In the genomic region with DNA sequence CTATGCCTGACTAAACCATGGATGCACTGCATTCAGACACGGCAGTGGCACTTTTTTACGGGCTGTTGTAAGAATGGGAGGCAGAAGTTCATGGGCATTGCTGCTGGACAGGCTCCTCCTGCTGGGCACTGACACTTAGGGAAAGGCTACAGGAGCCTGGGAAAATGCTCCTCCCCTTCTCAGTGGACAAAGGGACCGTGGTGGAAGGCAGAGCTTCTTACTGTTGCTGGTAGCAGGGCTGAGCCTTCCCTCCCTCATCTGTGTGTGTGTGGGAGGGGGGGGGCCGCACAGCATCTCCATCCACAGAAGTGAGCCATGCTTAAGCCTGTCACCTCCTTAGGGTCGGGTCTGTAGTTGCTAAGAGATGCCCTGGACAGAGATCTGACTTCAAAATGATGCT, we compare ENCODE assay signal across 16 mouse cellular contexts. TPM values are rescaled to one million over a fixed set of nuclear protein-coding genes. Genes with fewer than 3 reads are reported as not detected.
A peak's percentile ranks its signal among the peaks of the same experiment; 100 is the strongest.
DNase-seq lines count a peak whose midpoint lies in the region; ATAC-seq and TF ChIP-seq lines count a peak whose summit lies in the region.
"Had no signal": no experiment of that assay in that cellular context is flagged by ENCODE, and none has a peak within 500 bp of the region (broad histone marks: within the 10 kb centered on the region; RNA-seq: fewer than 3 reads in every experiment).

No protein-coding gene starts in this region.

- H3K36me3 ChIP-seq in forebrain, embryonic 15.5 days: peaks cover 8% of the 10 kb centered on the region
- no peaks in the 10 kb centered on the region; the same call in 1 of the 2 replicates for H3K36me3 ChIP-seq in forebrain, embryonic 11.5 days (ENCODE audit: control insufficient read depth, insufficient read depth, low read length)
- H3K36me3 ChIP-seq in neural tube, embryonic 15.5 days: peaks cover 18% of the 10 kb centered on the region
- H3K36me3 ChIP-seq in liver, embryonic 11.5 days (ENCODE audit: control insufficient read depth, insufficient read depth, low read length): no peaks in the 10 kb centered on the region
- H3K36me3 ChIP-seq: liver, embryonic 13.5 days had no signal

- DNase-seq in forebrain, embryonic 11.5 days (ENCODE audit: low spot score): no peak
- DNase-seq in left cerebral cortex, adult 2 months (ENCODE audit: extremely low spot score in 1 of 2, low spot score in 2 of 2): no peak
- no peak for DNase-seq in left cerebral cortex, postnatal 36 days (ENCODE audit: low spot score in 2 of 2)
- no peak for DNase-seq in cerebellum, adult 8-10 months
- no peak for DNase-seq in liver, embryonic 11.5 days (ENCODE audit: low spot score)
- DNase-seq: cerebellum, adult 9-11 months; kidney, adult 8-10 months; liver, embryonic 13.5 days had no signal

- TF ChIP-seq POLR2A in bone marrow macrophage, adult 2 months (IDR thresholded peaks at IDR 0.05; ENCODE audit: borderline replicate concordance, low read depth, low read length): no peak

- WGBS in forebrain, embryonic 15.5 days: 58% methylated on average over 5 of the region's 5 CpGs
- 62% methylated on average over 5 of the region's 5 CpGs for whole genome bisulfite sequencing in forebrain, embryonic 11.5 days
- WGBS in neural tube, embryonic 15.5 days: 48% methylated on average over 5 of the region's 5 CpGs
- WGBS in liver, embryonic 11.5 days: 67% methylated on average over 5 of the region's 5 CpGs

- no peaks in the 10 kb centered on the region for H3K27me3 ChIP-seq in forebrain, embryonic 15.5 days
- no peaks in the 10 kb centered on the region for H3K27me3 ChIP-seq in forebrain, embryonic 11.5 days (ENCODE audit: control insufficient read depth, insufficient read depth, low read length)
- no peaks in the 10 kb centered on the region for H3K27me3 ChIP-seq in neural tube, embryonic 15.5 days (replicated peaks)
- no peaks in the 10 kb centered on the region for H3K27me3 ChIP-seq in liver, embryonic 11.5 days (replicated peaks; ENCODE audit: control insufficient read depth, insufficient read depth, low read length)
- H3K27me3 ChIP-seq: embryonic facial prominence, embryonic 15.5 days; liver, embryonic 13.5 days had no signal

- no peak overlapping the region for H3K4me2 ChIP-seq in forebrain, embryonic 15.5 days (replicated peaks)
- no peak overlapping the region for H3K4me2 ChIP-seq in forebrain, embryonic 11.5 days (ENCODE audit: low read depth, low read length, severe bottlenecking)
- no peak overlapping the region for H3K4me2 ChIP-seq in neural tube, embryonic 15.5 days
- H3K4me2 ChIP-seq in liver, embryonic 11.5 days: no peak overlapping the region
- H3K4me2 ChIP-seq: embryonic facial prominence, embryonic 15.5 days; heart, embryonic 11.5 days; liver, embryonic 13.5 days had no signal

- H3K27ac ChIP-seq in forebrain, embryonic 15.5 days (replicated peaks): no peak overlapping the region
- H3K27ac ChIP-seq in forebrain, embryonic 11.5 days (ENCODE audit: low read depth, low read length): no peak overlapping the region
- peak overlapping the region; percentile 40; the same call in 1 of the 2 replicates for H3K27ac ChIP-seq in left cerebral cortex, adult 2 months
- H3K27ac ChIP-seq in bone marrow macrophage, adult 2 months (ENCODE audit: insufficient read depth, low read depth, low read length): peak overlapping the region; percentile 84
- H3K27ac ChIP-seq in neural tube, embryonic 15.5 days (replicated peaks): no peak overlapping the region
- no peak overlapping the region for H3K27ac ChIP-seq in liver, embryonic 11.5 days (ENCODE audit: low read depth, low read length)
- H3K27ac ChIP-seq: embryonic facial prominence, embryonic 15.5 days; liver, embryonic 13.5 days had no signal

- TF ChIP-seq CTCF in left cerebral cortex, adult 2 months (IDR thresholded peaks at IDR 0.05): no peak; the same call in 1 of the 2 replicates
- TF ChIP-seq CTCF in bone marrow macrophage, adult 2 months (IDR thresholded peaks at IDR 0.05; ENCODE audit: low read depth, low read length): no peak

- no peak overlapping the region for H3K4me3 ChIP-seq in forebrain, embryonic 15.5 days
- H3K4me3 ChIP-seq in forebrain, embryonic 11.5 days (ENCODE audit: low read depth, low read length): no peak overlapping the region
- H3K4me3 ChIP-seq in left cerebral cortex, adult 2 months: no peak overlapping the region
- no peak overlapping the region for H3K4me3 ChIP-seq in bone marrow macrophage, adult 2 months (ENCODE audit: insufficient read depth, low read length)
- no peak overlapping the region for H3K4me3 ChIP-seq in neural tube, embryonic 15.5 days (replicated peaks)
- no peak overlapping the region for H3K4me3 ChIP-seq in liver, embryonic 11.5 days (ENCODE audit: low read depth, low read length)
- H3K4me3 ChIP-seq: embryonic facial prominence, embryonic 15.5 days; liver, embryonic 13.5 days had no signal

- intact Hi-C loops in left cerebral cortex, adult 2 months (cut with DNase I): no loop called here
- intact Hi-C loops in left cerebral cortex, postnatal 36 days (cut with DNase I): no loop called here

- H3K4me1 ChIP-seq in forebrain, embryonic 15.5 days: no peaks in the 10 kb centered on the region
- no peaks in the 10 kb centered on the region for H3K4me1 ChIP-seq in forebrain, embryonic 11.5 days (replicated peaks; ENCODE audit: control insufficient read depth, insufficient read depth, low read length)
- peaks cover 43% of the 10 kb centered on the region for H3K4me1 ChIP-seq in bone marrow macrophage, adult 2 months (ENCODE audit: control insufficient read depth, insufficient read depth, low read length)
- H3K4me1 ChIP-seq in neural tube, embryonic 15.5 days: peaks cover 15% of the 10 kb centered on the region; the same call in 1 of the 2 replicates
- no peaks in the 10 kb centered on the region; the same call in 1 of the 2 replicates for H3K4me1 ChIP-seq in liver, embryonic 11.5 days (replicated peaks; ENCODE audit: control insufficient read depth, insufficient read depth, low read length)

- 0 out of 2 replicates have a peak, but pooled peaks have one; percentile 36 for ATAC-seq in forebrain, embryonic 15.5 days (replicated peaks)
- ATAC-seq in forebrain, embryonic 11.5 days (replicated peaks; ENCODE audit: low FRiP score): no peak
- ATAC-seq in neural tube, embryonic 15.5 days (ENCODE audit: low FRiP score): peak; percentile 14; the same call in 1 of the 2 replicates
- ATAC-seq in liver, embryonic 11.5 days (replicated peaks; ENCODE audit: low FRiP score): no peak

- H3K9me3 ChIP-seq in forebrain, embryonic 15.5 days: no peaks in the 10 kb centered on the region
- no peaks in the 10 kb centered on the region for H3K9me3 ChIP-seq in forebrain, embryonic 11.5 days (ENCODE audit: control insufficient read depth, low read length)
- no peaks in the 10 kb centered on the region for H3K9me3 ChIP-seq in neural tube, embryonic 15.5 days (replicated peaks)
- H3K9me3 ChIP-seq in liver, embryonic 11.5 days (ENCODE audit: control insufficient read depth, low read length): no peaks in the 10 kb centered on the region
- H3K9me3 ChIP-seq: embryonic facial prominence, embryonic 15.5 days; liver, embryonic 13.5 days had no signal

- no peak overlapping the region for H3K9ac ChIP-seq in forebrain, embryonic 15.5 days (replicated peaks)
- H3K9ac ChIP-seq in forebrain, embryonic 11.5 days (ENCODE audit: low read length): no peak overlapping the region
- no peak overlapping the region for H3K9ac ChIP-seq in neural tube, embryonic 15.5 days (replicated peaks)
- H3K9ac ChIP-seq in liver, embryonic 11.5 days (ENCODE audit: low read depth, low read length): no peak overlapping the region
- H3K9ac ChIP-seq: embryonic facial prominence, embryonic 15.5 days; liver, embryonic 13.5 days had no signal

RNA-seq across cellular contexts. Expression of a gene that starts 5.2 kb away (rescaled TPM):
- not detected in 2 replicates for polyA plus RNA-seq in forebrain, embryonic 15.5 days (2015; fragmentation: Nextera tagmentation; extraction: Ambion mirVana)
- not detected in 2 replicates for polyA plus RNA-seq in forebrain, embryonic 11.5 days (2014; fragmentation: Nextera tagmentation; extraction: Ambion mirVana)
- total RNA-seq in left cerebral cortex, adult 2 months (2021): not detected
- not detected for total RNA-seq in left cerebral cortex, postnatal 36 days (2021)
- polyA plus RNA-seq in bone marrow macrophage, adult 2 months (2012; ENCODE audit: insufficient read depth, insufficient read length, missing spikeins): not detected in 2 replicates
- polyA plus RNA-seq in neural tube, embryonic 15.5 days (2015; fragmentation: Nextera tagmentation; extraction: Ambion mirVana): not detected in 2 replicates
- 0.14 TPM in 1 of 2 replicates, not detected in the other for polyA plus RNA-seq in liver, embryonic 11.5 days (2014; fragmentation: Nextera tagmentation; extraction: Ambion mirVana)
- total RNA-seq: layer of hippocampus, postnatal 25 days; MEL; monocyte, adult 5-6 weeks had no signal
- polyA plus RNA-seq: embryonic facial prominence, embryonic 15.5 days; heart, embryonic 11.5 days; liver, embryonic 13.5 days had no signal

RNA-seq across cellular contexts. Expression of a gene that starts 23.3 kb away (rescaled TPM):
- 2.8 and 2.9 TPM in 2 replicates for polyA plus RNA-seq in forebrain, embryonic 15.5 days (2015; fragmentation: Nextera tagmentation; extraction: Ambion mirVana)
- polyA plus RNA-seq in forebrain, embryonic 11.5 days (2014; fragmentation: Nextera tagmentation; extraction: Ambion mirVana): 4.7 and 5.6 TPM in 2 replicates
- total RNA-seq in left cerebral cortex, adult 2 months (2021): 1 to 10 TPM; 2.3 to 2.4 TPM
- 1 to 10 TPM; 2.7 to 3.3 TPM for total RNA-seq in left cerebral cortex, postnatal 36 days (2021)
- polyA plus RNA-seq in bone marrow macrophage, adult 2 months (2012; ENCODE audit: insufficient read depth, insufficient read length, missing spikeins): 11.0 and 12.5 TPM in 2 replicates
- polyA plus RNA-seq in neural tube, embryonic 15.5 days (2015; fragmentation: Nextera tagmentation; extraction: Ambion mirVana): 2.7 and 4.2 TPM in 2 replicates
- polyA plus RNA-seq in liver, embryonic 11.5 days (2014; fragmentation: Nextera tagmentation; extraction: Ambion mirVana): 7.0 and 7.8 TPM in 2 replicates

RNA-seq across cellular contexts. Expression of a gene that starts 24.5 kb away (rescaled TPM):
- polyA plus RNA-seq in forebrain, embryonic 15.5 days (2015; fragmentation: Nextera tagmentation; extraction: Ambion mirVana): 15.4 and 16.4 TPM in 2 replicates
- polyA plus RNA-seq in forebrain, embryonic 11.5 days (2014; fragmentation: Nextera tagmentation; extraction: Ambion mirVana): 42.7 and 43.7 TPM in 2 replicates
- 1 to 10 TPM; 5.8 to 8.4 TPM for total RNA-seq in left cerebral cortex, adult 2 months (2021)
- total RNA-seq in left cerebral cortex, postnatal 36 days (2021): 1 to 10 TPM; 6.0 to 8.3 TPM
- polyA plus RNA-seq in bone marrow macrophage, adult 2 months (2012; ENCODE audit: insufficient read depth, insufficient read length, missing spikeins): 16.4 and 21.8 TPM in 2 replicates
- polyA plus RNA-seq in neural tube, embryonic 15.5 days (2015; fragmentation: Nextera tagmentation; extraction: Ambion mirVana): 9.3 and 14.1 TPM in 2 replicates
- polyA plus RNA-seq in liver, embryonic 11.5 days (2014; fragmentation: Nextera tagmentation; extraction: Ambion mirVana): 19.0 and 20.5 TPM in 2 replicates

Comparison
In these comparisons a context has a peak if more than half of its experiments do, and no peak if none do; other contexts are left out.
1. ATAC-seq: peak in forebrain, embryonic 15.5 days (single experiment) and neural tube, embryonic 15.5 days (single experiment); none in forebrain, embryonic 11.5 days (single experiment) and liver, embryonic 11.5 days (single experiment).
2. H3K27ac ChIP-seq: peak in left cerebral cortex, adult 2 months (single experiment) and bone marrow macrophage, adult 2 months (single experiment); none in forebrain, embryonic 15.5 days (single experiment), forebrain, embryonic 11.5 days (single experiment), neural tube, embryonic 15.5 days (single experiment) and liver, embryonic 11.5 days (single experiment).